Mouse (Mus musculus) frontal cortex, postnatal 36 days (tissue): ENCODE measurements around the gene Ints1.

Source experiments
- DNase-seq, 2 experiments: peaks; one replicate each; pipeline ENCODE4 v3.0.0; 2022; ENCODE audit warnings: low spot score in 2 of 2

The Ints1 gene

GRCm38 (mm10) chr5:139799801-139800590, 24.5 kb upstream of the Ints1 start:
- DNase-seq = no peak

DNA sequence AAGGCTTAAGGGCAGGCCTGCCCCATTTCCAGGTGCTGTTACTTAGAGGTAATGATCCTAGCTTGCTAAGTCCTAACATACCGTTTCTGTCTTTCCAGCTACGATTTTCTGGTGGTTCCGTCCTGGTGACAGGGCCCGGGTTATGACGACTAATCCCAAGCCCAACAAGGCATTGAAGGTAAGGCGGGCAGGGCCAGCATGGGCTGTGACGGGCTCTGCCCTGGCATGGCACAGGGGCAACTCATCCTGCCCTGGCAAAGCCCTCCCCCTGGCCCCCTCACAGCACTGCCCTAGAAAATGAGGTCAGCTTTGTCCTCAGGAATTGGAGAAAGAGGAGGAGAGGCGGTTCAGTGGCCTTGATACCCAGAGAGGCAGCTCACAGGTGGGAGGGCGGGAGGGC, 23.6 kb upstream of the Ints1 start:
- no peak for DNase-seq

GRCm38 (mm10) chr5:139798168-139798900, 22.9 kb upstream of the Ints1 start:
- DNase-seq = no peak

DNA sequence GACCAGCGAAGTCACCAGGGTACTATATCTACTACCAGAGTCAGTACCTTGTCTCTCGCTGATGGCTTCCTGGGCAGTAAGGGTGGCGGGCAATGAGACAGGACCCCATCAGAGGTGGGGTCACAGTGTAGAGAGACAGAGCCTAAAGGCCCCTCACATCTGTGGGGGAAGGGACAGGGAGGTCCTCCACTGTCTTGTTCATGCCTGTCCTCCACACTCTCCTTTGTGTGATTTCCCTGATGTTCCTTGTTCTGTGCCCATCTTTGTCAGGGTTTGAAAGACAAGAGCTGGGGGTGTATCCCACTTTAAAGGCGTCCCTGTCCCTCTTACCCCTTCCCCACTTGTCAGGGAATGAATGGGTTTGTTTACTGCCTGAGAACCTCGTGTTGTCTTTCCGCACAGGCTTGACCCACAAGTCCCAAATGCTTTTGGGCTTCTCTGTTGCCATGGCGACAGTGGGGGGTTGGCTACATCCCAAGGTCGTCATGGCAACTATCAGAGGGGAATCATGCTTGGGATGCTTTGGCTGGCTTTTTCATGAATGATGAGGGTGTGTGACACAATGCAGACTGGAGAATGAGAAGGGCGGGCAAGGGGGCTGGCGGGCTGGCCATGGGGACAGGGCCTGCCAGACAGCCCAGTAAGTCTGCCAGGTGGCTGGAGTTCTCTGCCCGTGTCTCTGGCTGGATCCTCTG, 22.1 kb upstream of the Ints1 start:
- DNase-seq = peak; percentile 74 to 79

- DNase-seq = peak; percentile 60 to 63
Observed at GRCm38 (mm10) chr5:139796900-139797299, 21.4 kb upstream of the Ints1 start.

GRCm38 (mm10) chr5:139796001-139796620, 20.6 kb upstream of the Ints1 start:
- no peak for DNase-seq

DNA sequence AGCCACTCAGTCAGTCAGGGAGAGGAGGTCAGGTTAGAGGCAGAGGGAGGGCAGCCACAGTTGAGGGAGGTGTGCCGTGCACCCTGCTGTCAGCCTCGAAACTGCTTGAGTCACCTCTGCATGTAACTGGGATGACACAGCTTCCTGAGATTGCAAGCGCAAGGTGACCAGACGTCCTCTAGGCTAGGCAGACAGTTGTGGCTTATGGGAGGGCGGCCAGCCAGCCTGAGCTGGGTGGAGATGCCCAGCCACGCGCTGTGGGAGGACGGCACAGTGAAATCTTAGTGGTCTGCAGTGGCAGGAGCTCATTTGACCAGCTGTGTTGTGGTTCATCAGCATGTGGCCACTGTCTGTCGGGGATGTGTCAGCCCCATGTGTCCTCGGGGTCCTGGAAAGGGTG, 19.5 kb upstream of the Ints1 start:
- no peak for DNase-seq

- no peak for DNase-seq
Observed at GRCm38 (mm10) chr5:139794137-139794536, 18.7 kb upstream of the Ints1 start.

- DNase-seq = no peak
Observed at GRCm38 (mm10) chr5:139793338-139794089, 18.0 kb upstream of the Ints1 start.

GRCm38 (mm10) chr5:139792966-139793337, 17.5 kb upstream of the Ints1 start:
- no peak for DNase-seq

- DNase-seq = no peak
Observed at GRCm38 (mm10) chr5:139792159-139792775, 16.8 kb upstream of the Ints1 start.

- DNase-seq = peak; percentile 91 to 93
Observed at GRCm38 (mm10) chr5:139791227-139792158, 16.0 kb upstream of the Ints1 start, which contains the start of gene Mafk. Gene Mafk, plus strand, starts transcription at chr5:139791513.

GRCm38 (mm10) chr5:139789466-139789865, 14.0 kb upstream of the Ints1 start:
- DNase-seq = no peak

GRCm38 (mm10) chr5:139781406-139781805, 5.9 kb upstream of the Ints1 start:
- DNase-seq = no peak

DNA sequence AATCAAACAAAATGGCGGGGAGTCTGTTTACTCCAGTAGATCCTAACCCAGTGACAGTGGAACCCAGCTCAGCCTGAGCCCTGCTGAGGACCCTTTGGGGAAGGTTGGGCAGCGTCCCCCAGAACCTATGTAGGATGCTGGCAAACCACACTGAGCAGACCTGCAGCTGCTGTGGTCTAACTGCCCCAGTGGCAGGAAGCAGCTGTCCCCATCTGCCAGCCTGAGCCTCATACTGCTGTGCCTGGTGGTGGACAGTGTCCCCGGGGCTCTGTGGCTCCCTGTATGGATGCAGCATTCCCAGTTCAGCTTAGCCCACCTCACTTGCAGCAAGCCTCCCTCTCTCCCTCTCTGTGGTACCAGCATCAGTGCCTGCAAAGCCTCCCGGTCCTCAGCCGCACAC, 1.5 kb upstream of the Ints1 start:
- no peak for DNase-seq

DNA sequence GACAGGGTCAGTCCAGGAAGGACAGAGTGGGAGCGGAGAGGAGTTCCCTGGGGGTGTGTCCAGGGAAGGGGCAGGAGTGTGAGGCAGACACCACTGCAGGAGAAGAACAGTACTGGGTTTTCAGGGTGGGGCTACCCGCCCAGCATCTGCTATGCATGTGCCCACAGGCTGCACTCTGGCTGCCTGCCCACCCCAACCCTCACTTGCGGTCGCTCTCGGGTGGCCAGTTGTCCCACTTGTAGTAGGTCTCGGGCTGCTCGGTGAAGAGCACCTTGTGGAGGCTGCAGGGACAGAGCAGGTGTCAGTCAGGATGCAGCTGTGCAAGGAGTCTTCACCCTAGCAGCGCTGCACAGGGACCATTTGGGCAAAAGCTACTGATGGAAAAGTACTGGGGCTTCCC, 7.3 kb downstream of the Ints1 start:
- no peak for DNase-seq

GRCm38 (mm10) chr5:139764296-139764695, 11.2 kb downstream of the Ints1 start:
- DNase-seq = peak in 1 of 2 experiments; percentile 21

DNA sequence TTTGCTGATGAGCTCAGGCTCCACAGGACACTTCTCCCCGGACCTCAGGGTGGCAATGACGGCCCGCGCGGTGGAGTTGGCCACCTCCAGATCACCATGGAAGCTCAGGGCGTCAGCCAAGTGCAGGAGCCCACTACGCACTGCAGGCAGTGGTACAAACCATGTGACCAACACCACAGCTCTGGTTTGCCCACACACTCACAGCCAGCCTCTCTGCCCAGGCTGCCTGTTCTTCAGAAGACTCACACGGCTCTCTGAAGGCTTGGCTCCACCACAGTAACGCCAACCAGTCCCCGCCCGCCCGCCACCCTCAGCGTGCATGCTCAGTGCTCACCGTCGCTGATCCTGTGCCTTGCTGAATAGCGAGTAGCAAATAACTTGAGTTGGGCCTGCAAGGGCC, 17.4 kb downstream of the Ints1 start:
- DNase-seq = peak; percentile 69 to 79

DNA sequence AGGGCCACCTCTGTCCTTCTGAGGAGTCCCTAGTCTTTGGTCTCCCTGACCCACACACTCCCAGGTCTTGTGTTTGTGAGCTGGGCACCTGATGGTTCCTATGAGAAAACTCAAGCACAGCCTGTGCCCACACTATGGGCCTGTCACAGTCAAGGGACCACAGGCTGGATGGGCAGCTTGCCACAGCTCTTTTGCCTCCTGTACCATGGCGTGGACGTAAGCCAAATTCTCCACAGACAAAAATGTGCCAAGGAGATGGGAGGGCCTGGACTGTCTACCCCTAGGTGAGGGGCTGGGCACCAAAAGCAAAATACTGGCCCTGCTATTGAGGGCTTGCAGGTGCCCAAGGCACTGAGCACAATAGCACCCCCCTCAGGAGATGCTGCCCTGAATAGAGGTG, 18.9 kb downstream of the Ints1 start:
- no peak for DNase-seq

DNA sequence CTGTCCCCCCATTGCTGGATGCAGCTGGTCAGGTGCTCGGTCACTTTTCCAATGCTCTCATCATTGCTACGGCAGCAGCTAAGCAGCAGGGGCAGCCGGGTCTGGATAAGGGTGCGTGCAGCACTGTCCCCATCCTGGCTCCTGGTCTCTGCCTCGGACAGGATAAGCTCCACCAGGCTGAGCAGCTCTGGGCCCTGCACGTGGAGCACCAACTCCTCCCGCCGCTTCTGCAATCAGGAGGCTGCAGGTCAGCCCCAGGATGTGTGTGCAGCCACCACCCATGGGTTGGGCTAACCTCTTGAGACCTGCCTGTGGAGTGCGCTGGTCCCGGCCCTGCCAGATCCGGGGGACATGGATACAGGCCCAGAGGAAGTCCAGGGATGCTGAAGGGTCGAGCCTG, 19.3 kb downstream of the Ints1 start:
- DNase-seq = no peak
